Mouse (Mus musculus): ENCODE results near the gene Ttll8. TPM values are rescaled to one million over a fixed set of nuclear protein-coding genes. Genes with fewer than 3 reads are reported as not detected.

Ttll8 gene
- polyA plus RNA-seq, 1 experiment from 2014 or later = 0.17 TPM

GRCm38 (mm10) chr15:88917126-88917525 is 37.1 kb downstream of the Ttll8 start:
- H3K4me3 ChIP-seq (ENCODE audit: low read depth, low read length) = no peak overlapping the region
- no peaks in the 10 kb centered on the region for H3K4me1 ChIP-seq (ENCODE audit: control insufficient read depth, insufficient read depth, low read length)
- 92% methylated on average over 8 of the region's 8 CpGs for WGBS
- H3K9ac ChIP-seq (ENCODE audit: low read length) = no peak overlapping the region
- H3K27me3 ChIP-seq (replicated peaks; ENCODE audit: control insufficient read depth, insufficient read depth, low read length) = no peaks in the 10 kb centered on the region
- DNase-seq (ENCODE audit: low spot score) = no peak
- H3K27ac ChIP-seq (ENCODE audit: low read depth, low read length) = no peak overlapping the region
- H3K36me3 ChIP-seq (ENCODE audit: control insufficient read depth, insufficient read depth, low read length) = no peaks in the 10 kb centered on the region
- ATAC-seq = no peak
- H3K4me2 ChIP-seq (ENCODE audit: low read length) = no peak overlapping the region
- H3K9me3 ChIP-seq (replicated peaks; ENCODE audit: control insufficient read depth, low read length) = no peaks in the 10 kb centered on the region

- H3K36me3 ChIP-seq (ENCODE audit: control insufficient read depth, insufficient read depth, low read length) = no peaks in the 10 kb centered on the region
Observed at GRCm38 (mm10) chr15:88916366-88916765, 37.9 kb downstream of the Ttll8 start.

GRCm38 (mm10) chr15:88915046-88915445 is 39.2 kb downstream of the Ttll8 start:
- H3K4me3 ChIP-seq (ENCODE audit: low read depth, low read length) = no peak overlapping the region
- no peaks in the 10 kb centered on the region for H3K4me1 ChIP-seq (ENCODE audit: control insufficient read depth, insufficient read depth, low read length)
- DNase-seq (ENCODE audit: low spot score) (no peak), ATAC-seq (no peak)
- no peaks in the 10 kb centered on the region for H3K9me3 ChIP-seq (replicated peaks; ENCODE audit: control insufficient read depth, low read length)
- H3K36me3 ChIP-seq (ENCODE audit: control insufficient read depth, insufficient read depth, low read length) = no peaks in the 10 kb centered on the region
- whole genome bisulfite sequencing = 93% methylated on average over 7 of the region's 7 CpGs
- no peak overlapping the region for H3K27ac ChIP-seq (ENCODE audit: low read depth, low read length)
- no peak overlapping the region for H3K4me2 ChIP-seq (ENCODE audit: low read length)
- H3K9ac ChIP-seq (ENCODE audit: low read length) = no peak overlapping the region
- no peaks in the 10 kb centered on the region for H3K27me3 ChIP-seq (replicated peaks; ENCODE audit: control insufficient read depth, insufficient read depth, low read length)

More at GRCm38 (mm10) chr15:88916366-88916765, 37.9 kb downstream of the Ttll8 start:
- Histone ChIP-seq H3K27me3 (replicated peaks; ENCODE audit: control insufficient read depth, insufficient read depth, low read length) (no peaks in the 10 kb centered on the region), H3K4me3 (ENCODE audit: low read depth, low read length) (no peak overlapping the region), H3K27ac (ENCODE audit: low read depth, low read length) (no peak overlapping the region), H3K4me2 (ENCODE audit: low read length) (no peak overlapping the region), H3K4me1 (ENCODE audit: control insufficient read depth, insufficient read depth, low read length) (no peaks in the 10 kb centered on the region), H3K9me3 (replicated peaks; ENCODE audit: control insufficient read depth, low read length) (no peaks in the 10 kb centered on the region), H3K9ac (ENCODE audit: low read length) (no peak overlapping the region)
- ATAC-seq (no peak), DNase-seq (ENCODE audit: low spot score) (no peak)
- WGBS = 43% methylated on average over 3 of the region's 3 CpGs

DNA sequence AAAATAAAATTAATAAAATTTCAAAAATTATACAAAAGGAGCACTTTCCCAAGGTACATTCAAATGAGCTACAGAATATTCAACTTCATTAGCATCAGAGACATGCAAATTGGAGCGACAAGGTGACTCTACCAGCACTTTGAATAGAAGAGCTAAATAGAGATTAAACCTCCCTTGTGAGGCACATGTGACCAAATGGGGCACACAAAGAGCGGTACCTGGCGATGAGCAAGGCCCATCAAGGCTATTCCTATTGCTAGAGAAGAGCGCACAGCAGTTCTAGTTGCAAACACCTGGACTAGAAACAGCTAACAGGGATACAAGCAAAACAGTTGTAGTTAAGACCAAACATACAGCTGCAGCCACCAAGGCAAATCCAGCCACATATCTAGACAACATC is 47.9 kb downstream of the Ttll8 start:
- Histone ChIP-seq H3K4me1 (ENCODE audit: control insufficient read depth, insufficient read depth, low read length) (no peaks in the 10 kb centered on the region), H3K36me3 (ENCODE audit: control insufficient read depth, insufficient read depth, low read length) (no peaks in the 10 kb centered on the region), H3K9me3 (replicated peaks; ENCODE audit: control insufficient read depth, low read length) (no peaks in the 10 kb centered on the region), H3K9ac (ENCODE audit: low read length) (no peak overlapping the region), H3K4me3 (ENCODE audit: low read depth, low read length) (no peak overlapping the region), H3K27ac (ENCODE audit: low read depth, low read length) (no peak overlapping the region), H3K4me2 (ENCODE audit: low read length) (no peak overlapping the region), H3K27me3 (replicated peaks; ENCODE audit: control insufficient read depth, insufficient read depth, low read length) (no peaks in the 10 kb centered on the region)
- 61% methylated on average over 4 of the region's 4 CpGs for WGBS
- DNase-seq (ENCODE audit: low spot score) (no peak), ATAC-seq (no peak)

DNA sequence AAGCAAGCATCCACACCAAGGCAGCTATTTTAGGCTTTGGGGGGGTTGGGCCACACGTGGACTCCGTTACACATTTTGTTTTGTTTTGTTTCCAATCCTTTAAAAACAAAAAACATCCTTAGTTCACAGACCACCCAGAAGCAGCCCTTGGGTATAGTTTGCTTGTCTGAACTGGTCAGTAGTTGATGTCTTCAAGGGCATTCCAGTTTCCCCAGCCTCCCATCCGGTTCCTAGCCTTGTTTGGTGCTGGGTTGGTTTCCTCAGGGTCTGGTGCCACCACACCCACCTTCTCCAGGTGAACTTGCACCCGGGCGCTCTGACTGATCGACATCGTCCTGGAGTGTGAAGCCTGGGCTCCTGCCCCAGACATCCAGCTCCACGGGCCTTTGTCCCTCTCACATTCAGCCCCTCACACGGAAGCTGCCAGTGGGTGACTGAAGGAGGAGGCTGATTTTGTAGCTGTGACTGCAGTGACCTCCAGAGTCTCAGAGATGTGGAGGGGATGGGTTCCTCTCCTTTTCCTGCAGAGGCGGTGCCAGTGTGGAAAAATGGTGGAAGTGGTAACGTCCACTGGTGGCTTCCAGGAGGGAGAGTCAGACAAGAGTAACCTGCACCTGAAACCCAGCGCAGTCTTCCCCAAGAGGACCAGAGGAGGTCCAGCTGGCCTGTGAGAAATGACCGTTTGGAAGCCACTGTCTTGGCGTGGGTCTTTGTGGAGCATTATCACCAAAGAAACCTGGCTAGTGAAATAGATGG is 50.0 kb downstream of the Ttll8 start:
- ATAC-seq = no peak
- WGBS = 84% methylated on average over 14 of the region's 14 CpGs
- no peaks in the 10 kb centered on the region for H3K4me1 ChIP-seq (ENCODE audit: control insufficient read depth, insufficient read depth, low read length)

DNA sequence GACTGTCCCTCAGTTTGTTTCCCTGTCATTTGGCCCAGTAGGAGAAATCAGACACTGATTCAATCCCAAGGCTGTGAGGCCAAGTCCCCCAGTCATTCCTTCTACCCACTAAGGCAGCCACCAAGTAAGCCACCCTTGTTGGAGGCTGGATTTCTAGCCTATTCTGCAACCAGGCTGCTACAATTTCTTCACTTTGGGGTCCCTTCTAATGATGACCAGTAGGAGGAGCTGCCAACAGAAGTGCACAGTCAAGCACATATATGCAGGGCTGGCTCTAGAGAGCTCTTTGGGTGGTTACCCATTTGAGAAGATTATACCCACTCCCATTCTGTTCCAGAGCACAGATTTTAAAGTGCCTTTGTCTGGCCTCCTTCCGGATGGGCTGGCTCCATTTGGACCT is 51.1 kb downstream of the Ttll8 start:
- no peak overlapping the region for H3K9ac ChIP-seq (ENCODE audit: low read length)
- 89% methylated on average over 1 of the region's 1 CpGs for WGBS
- H3K4me3 ChIP-seq (ENCODE audit: low read depth, low read length) = no peak overlapping the region
- no peak overlapping the region for H3K27ac ChIP-seq (ENCODE audit: low read depth, low read length)
- no peaks in the 10 kb centered on the region for H3K27me3 ChIP-seq (replicated peaks; ENCODE audit: control insufficient read depth, insufficient read depth, low read length)
- ATAC-seq = no peak
- DNase-seq (ENCODE audit: low spot score) = no peak
- H3K4me1 ChIP-seq (ENCODE audit: control insufficient read depth, insufficient read depth, low read length) = no peaks in the 10 kb centered on the region
- H3K9me3 ChIP-seq (replicated peaks; ENCODE audit: control insufficient read depth, low read length) = no peaks in the 10 kb centered on the region
- H3K4me2 ChIP-seq (ENCODE audit: low read length) = no peak overlapping the region
- no peaks in the 10 kb centered on the region for H3K36me3 ChIP-seq (ENCODE audit: control insufficient read depth, insufficient read depth, low read length)

More for the DNA sequence above, 50.0 kb downstream of the Ttll8 start:
- Histone ChIP-seq H3K36me3 (ENCODE audit: control insufficient read depth, insufficient read depth, low read length) (no peaks in the 10 kb centered on the region), H3K4me3 (ENCODE audit: low read depth, low read length) (no peak overlapping the region), H3K27ac (ENCODE audit: low read depth, low read length) (no peak overlapping the region), H3K4me2 (ENCODE audit: low read length) (no peak overlapping the region), H3K9ac (ENCODE audit: low read length) (no peak overlapping the region), H3K9me3 (replicated peaks; ENCODE audit: control insufficient read depth, low read length) (no peaks in the 10 kb centered on the region), H3K27me3 (replicated peaks; ENCODE audit: control insufficient read depth, insufficient read depth, low read length) (no peaks in the 10 kb centered on the region)
- no peak for DNase-seq (ENCODE audit: low spot score)

DNA sequence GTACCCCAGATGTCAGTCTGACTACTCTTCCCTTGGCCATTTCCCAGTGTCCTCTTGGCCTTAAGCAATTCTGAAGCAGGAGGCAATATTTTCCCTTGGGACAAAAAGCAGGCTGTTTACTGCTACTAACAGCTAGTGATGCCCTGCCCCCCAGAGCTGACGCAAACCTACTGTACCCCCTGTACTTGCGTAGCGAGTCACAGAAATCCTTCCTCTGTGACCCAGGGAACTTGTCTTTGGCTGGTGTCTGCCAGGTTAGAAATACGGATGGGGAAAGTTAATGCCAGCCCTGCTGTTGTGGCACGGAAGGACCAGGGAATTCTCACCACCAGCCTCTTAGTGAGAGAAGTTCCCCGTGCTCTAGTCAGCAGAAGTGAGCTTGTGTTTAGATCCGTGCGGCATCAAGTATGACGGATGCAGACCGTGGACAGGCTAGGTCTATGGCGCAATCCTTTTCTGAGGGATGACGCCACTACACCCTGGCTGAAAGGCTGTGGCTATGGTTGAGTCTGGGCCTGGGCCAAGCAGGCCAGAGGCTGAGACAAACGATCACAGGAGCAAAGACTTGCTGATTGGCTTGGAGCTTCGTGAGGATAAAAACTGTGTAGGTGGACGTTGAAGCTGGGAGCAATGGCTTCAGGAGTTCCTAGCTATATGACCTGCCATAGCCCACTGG is 51.9 kb downstream of the Ttll8 start:
- Histone ChIP-seq H3K9ac (ENCODE audit: low read length) (no peak overlapping the region), H3K27ac (ENCODE audit: low read depth, low read length) (no peak overlapping the region), H3K9me3 (replicated peaks; ENCODE audit: control insufficient read depth, low read length) (no peaks in the 10 kb centered on the region), H3K27me3 (replicated peaks; ENCODE audit: control insufficient read depth, insufficient read depth, low read length) (no peaks in the 10 kb centered on the region), H3K4me1 (ENCODE audit: control insufficient read depth, insufficient read depth, low read length) (no peaks in the 10 kb centered on the region), H3K4me3 (ENCODE audit: low read depth, low read length) (no peak overlapping the region), H3K4me2 (ENCODE audit: low read length) (no peak overlapping the region), H3K36me3 (ENCODE audit: control insufficient read depth, insufficient read depth, low read length) (no peaks in the 10 kb centered on the region)
- ATAC-seq = no peak
- 88% methylated on average over 15 of the region's 15 CpGs for WGBS
- no peak for DNase-seq (ENCODE audit: low spot score)

- no peaks in the 10 kb centered on the region for H3K4me1 ChIP-seq (ENCODE audit: control insufficient read depth, insufficient read depth, low read length)
- H3K27ac ChIP-seq (ENCODE audit: low read depth, low read length) = no peak overlapping the region
- no peaks in the 10 kb centered on the region for H3K27me3 ChIP-seq (replicated peaks; ENCODE audit: control insufficient read depth, insufficient read depth, low read length)
- no peak overlapping the region for H3K4me2 ChIP-seq (ENCODE audit: low read length)
- no peaks in the 10 kb centered on the region for H3K9me3 ChIP-seq (replicated peaks; ENCODE audit: control insufficient read depth, low read length)
- no peak overlapping the region for H3K4me3 ChIP-seq (ENCODE audit: low read depth, low read length)
- WGBS = 90% methylated on average over 10 of the region's 10 CpGs
- H3K9ac ChIP-seq (ENCODE audit: low read length) = no peak overlapping the region
- no peak for ATAC-seq
- H3K36me3 ChIP-seq (ENCODE audit: control insufficient read depth, insufficient read depth, low read length) = no peaks in the 10 kb centered on the region
- DNase-seq (ENCODE audit: low spot score) = no peak
Observed at GRCm38 (mm10) chr15:88896341-88896980, 57.8 kb downstream of the Ttll8 start.

DNA sequence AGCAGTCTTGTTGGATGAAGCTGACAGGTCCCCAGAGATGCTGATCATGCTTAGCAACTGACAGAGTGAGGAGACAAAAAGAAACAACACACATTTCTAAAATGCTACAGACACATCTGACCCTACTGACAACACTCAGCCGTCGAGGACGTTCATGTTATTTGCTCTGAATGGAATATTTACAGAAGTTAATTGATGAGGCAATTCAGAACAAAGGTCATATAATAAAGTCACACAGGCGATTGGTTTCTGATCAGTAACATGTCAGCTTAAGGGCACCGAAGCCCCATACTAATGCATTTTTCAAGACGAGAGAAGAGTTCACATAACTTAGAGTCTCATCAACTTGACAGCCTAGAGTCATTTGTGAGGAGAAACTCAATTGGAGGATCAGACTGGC is 58.3 kb downstream of the Ttll8 start:
- Histone ChIP-seq H3K4me2 (ENCODE audit: low read length) (no peak overlapping the region), H3K9ac (ENCODE audit: low read length) (no peak overlapping the region), H3K27ac (ENCODE audit: low read depth, low read length) (no peak overlapping the region), H3K27me3 (replicated peaks; ENCODE audit: control insufficient read depth, insufficient read depth, low read length) (no peaks in the 10 kb centered on the region), H3K4me3 (ENCODE audit: low read depth, low read length) (no peak overlapping the region), H3K4me1 (ENCODE audit: control insufficient read depth, insufficient read depth, low read length) (peaks cover 4% of the 10 kb centered on the region; the same call in 1 of the 2 replicates), H3K36me3 (ENCODE audit: control insufficient read depth, insufficient read depth, low read length) (no peaks in the 10 kb centered on the region), H3K9me3 (replicated peaks; ENCODE audit: control insufficient read depth, low read length) (no peaks in the 10 kb centered on the region)
- no peak for DNase-seq (ENCODE audit: low spot score)
- ATAC-seq = no peak
- 88% methylated on average over 6 of the region's 6 CpGs for WGBS
